8 mouse cellular contexts compared by ENCODE assay signal in genomic region chr13:12460881-12461729, GRCm38 (mm10). TPM values are rescaled to one million over a fixed set of nuclear protein-coding genes. Genes with fewer than 3 reads are reported as not detected.
DNase-seq lines count a peak whose midpoint lies in the region; ATAC-seq and TF ChIP-seq lines count a peak whose summit lies in the region.

No protein-coding gene starts in this region.

- peak overlapping the region; percentile 82 to 83 for H3K4me3 ChIP-seq in ES-E14 (ENCODE audit: insufficient read depth in 1 of 2, low read depth in 1 of 2, low read length in 2 of 2, poor library complexity in 1 of 2, severe bottlenecking in 1 of 2)
- peak overlapping the region; percentile 67 for H3K4me3 ChIP-seq in forebrain, embryonic 14.5 days (ENCODE audit: low read depth, low read length)
- peak overlapping the region; percentile 89 for H3K4me3 ChIP-seq in liver, postnatal 0 days (ENCODE audit: low read depth, low read length)
- peak overlapping the region; percentile 68 for H3K4me3 ChIP-seq in neural tube, embryonic 13.5 days

- TF ChIP-seq CTCF in liver, postnatal 0 days (IDR thresholded peaks at IDR 0.05; ENCODE audit: low read depth) = 0 out of 2 replicates have a peak, but pooled peaks have one; percentile 11

- no peaks in the 10 kb centered on the region for H3K27me3 ChIP-seq in forebrain, embryonic 14.5 days (replicated peaks; ENCODE audit: control insufficient read depth, insufficient read depth, low read length)
- no peaks in the 10 kb centered on the region for H3K27me3 ChIP-seq in liver, postnatal 0 days (ENCODE audit: insufficient read depth, low read length)
- H3K27me3 ChIP-seq in neural tube, embryonic 13.5 days = no peaks in the 10 kb centered on the region

- in situ Hi-C loops in ES-E14 (cut with MboI; ENCODE audit: low sequenced_read_pairs in 2 of 2, unreplicated experiment in 2 of 2) = loop anchor here in 1 of 2 experiments (25.0 kb wide), 1 partner anchor 226 kb away; no protein-coding TSS in a partner anchor

- peak overlapping the region; percentile 83 for H3K4me2 ChIP-seq in forebrain, embryonic 14.5 days (ENCODE audit: low read length)
- H3K4me2 ChIP-seq in liver, postnatal 0 days (ENCODE audit: low read depth, low read length) = peak overlapping the region; percentile 82
- peak overlapping the region; percentile 63 for H3K4me2 ChIP-seq in neural tube, embryonic 13.5 days

- H3K27ac ChIP-seq in ES-E14 (ENCODE audit: insufficient read depth, low read depth, low read length, poor library complexity, severe bottlenecking) = no peak overlapping the region
- peak overlapping the region; percentile 9; the same call in 1 of the 2 replicates for H3K27ac ChIP-seq in forebrain, embryonic 14.5 days (ENCODE audit: low read depth, low read length)
- peak overlapping the region; percentile 91 for H3K27ac ChIP-seq in liver, postnatal 0 days (ENCODE audit: low read depth)
- peak overlapping the region; percentile 65; the same call in 1 of the 2 replicates for H3K27ac ChIP-seq in neural tube, embryonic 13.5 days (replicated peaks)

- H3K9ac ChIP-seq in ES-E14 (ENCODE audit: insufficient read depth, low read depth, low read length, poor library complexity, severe bottlenecking) = peak overlapping the region; percentile 88
- H3K9ac ChIP-seq in forebrain, embryonic 14.5 days (ENCODE audit: low read length) = peak overlapping the region; percentile 71
- H3K9ac ChIP-seq in liver, postnatal 0 days (replicated peaks) = peak overlapping the region; percentile 96
- H3K9ac ChIP-seq in neural tube, embryonic 13.5 days = peak overlapping the region; percentile 80

- under 1% methylated on average over 59 of the region's 59 CpGs for WGBS in forebrain, embryonic 14.5 days
- under 1% methylated on average over 59 of the region's 59 CpGs for WGBS in liver, postnatal 0 days (ENCODE audit: insufficient replicate concordance)
- WGBS in neural tube, embryonic 13.5 days = under 1% methylated on average over 59 of the region's 59 CpGs

- H3K4me1 ChIP-seq in ES-E14 (ENCODE audit: control insufficient read depth in 2 of 2, insufficient read depth in 2 of 2, low read length in 2 of 2, poor library complexity in 1 of 2) = peaks cover 0 to 4% of the 10 kb centered on the region in 2 experiments; a peak in 3 of 4 replicates
- H3K4me1 ChIP-seq in forebrain, embryonic 14.5 days (ENCODE audit: control insufficient read depth, insufficient read depth, low read length) = peaks cover 10% of the 10 kb centered on the region
- peaks cover 23% of the 10 kb centered on the region for H3K4me1 ChIP-seq in liver, postnatal 0 days (ENCODE audit: insufficient read depth)
- peaks cover 12% of the 10 kb centered on the region for H3K4me1 ChIP-seq in neural tube, embryonic 13.5 days (replicated peaks)

- DNase-seq in ES-E14 (ENCODE audit: low read depth, low spot score) = peak; percentile 63
- peak; percentile 92 for DNase-seq in cerebellum, adult 11 months
- peak; percentile 87 for DNase-seq in forebrain, embryonic 14.5 days (ENCODE audit: low spot score)
- peak; percentile 96 for DNase-seq in heart, postnatal 14 days
- DNase-seq in layer of hippocampus, adult 11-12 months (ENCODE audit: low spot score) = peak; percentile 89
- peak; percentile 97 for DNase-seq in liver, postnatal 0 days
- peak; percentile 78 for DNase-seq in telencephalon, adult 2 months (ENCODE audit: low read depth, low spot score)

- intact Hi-C loops in heart, postnatal 14 days (cut with DNase I) = loop anchor here (5.0 kb wide), 2 partner anchors 64 to 106 kb away; partner anchors contain the start of genes Ero1lb and Heatr1

- no peaks in the 10 kb centered on the region for H3K9me3 ChIP-seq in ES-E14 (ENCODE audit: control insufficient read depth, insufficient read depth, low read depth, low read length)
- no peaks in the 10 kb centered on the region for H3K9me3 ChIP-seq in forebrain, embryonic 14.5 days (replicated peaks; ENCODE audit: control insufficient read depth, low read length)
- H3K9me3 ChIP-seq in liver, postnatal 0 days (ENCODE audit: low read length) = no peaks in the 10 kb centered on the region
- no peaks in the 10 kb centered on the region for H3K9me3 ChIP-seq in neural tube, embryonic 13.5 days

- H3K36me3 ChIP-seq in ES-E14 (ENCODE audit: control insufficient read depth, insufficient read depth, low read length, poor library complexity, severe bottlenecking) = no peaks in the 10 kb centered on the region
- H3K36me3 ChIP-seq in forebrain, embryonic 14.5 days (ENCODE audit: control insufficient read depth, insufficient read depth, low read length) = no peaks in the 10 kb centered on the region
- H3K36me3 ChIP-seq in liver, postnatal 0 days (replicated peaks; ENCODE audit: insufficient read depth, low read length) = peaks cover 11% of the 10 kb centered on the region
- peaks cover 12% of the 10 kb centered on the region for H3K36me3 ChIP-seq in neural tube, embryonic 13.5 days

- no peak; the same call in 1 of the 2 replicates for TF ChIP-seq EP300 in liver, postnatal 0 days (IDR thresholded peaks at IDR 0.05; ENCODE audit: low read depth)

- peak; percentile 96 for ATAC-seq in forebrain, embryonic 14.5 days
- peak; percentile 93 for ATAC-seq in liver, postnatal 0 days
- ATAC-seq in neural tube, embryonic 13.5 days (ENCODE audit: low read depth) = peak; percentile 95

TF ChIP-seq in ES-E14, 5 proteins besides CTCF, POLR2A, EP300 and RAD21:
- TF ChIP-seq ZC3H11A (IDR thresholded peaks at IDR 0.05; ENCODE audit: borderline replicate concordance, low read depth, low read length) (no peak), ZNF384 (IDR thresholded peaks at IDR 0.05; ENCODE audit: low read depth, low read length) (no peak), MAFK (IDR thresholded peaks at IDR 0.05; ENCODE audit: insufficient read depth, low read depth, low read length) (no peak), CHD2 (IDR thresholded peaks at IDR 0.05; ENCODE audit: low read depth, low read length) (0 out of 2 replicates have a peak, but pooled peaks have one; percentile 32), HCFC1 (IDR thresholded peaks at IDR 0.05; ENCODE audit: borderline replicate concordance, insufficient read depth, low read length) (0 out of 2 replicates have a peak, but pooled peaks have one; percentile 40)

RNA-seq across cellular contexts. Expression of gene Lgals8, which starts 3.6 kb away (rescaled TPM):
- 6.5 and 8.0 TPM in 2 replicates for total RNA-seq in ES-E14 (2012; rRNA removed)
- 10.7 and 15.6 TPM in 2 replicates for polyA plus RNA-seq in forebrain, embryonic 14.5 days (2014; fragmentation: Nextera tagmentation; extraction: Ambion mirVana)
- 10 to 100 TPM; 33.9 to 40.0 TPM for total RNA-seq in heart, postnatal 14 days (2021)
- polyA plus RNA-seq in liver, postnatal 0 days (2015; fragmentation: Nextera tagmentation; extraction: Ambion mirVana) = 16.2 and 16.5 TPM in 2 replicates
- 21.9 and 23.5 TPM in 2 replicates for polyA plus RNA-seq in neural tube, embryonic 13.5 days (2015; fragmentation: Nextera tagmentation; extraction: Ambion mirVana)

RNA-seq across cellular contexts. Expression of gene Edaradd, which starts 59.1 kb away (rescaled TPM):
- total RNA-seq in ES-E14 (2012; rRNA removed) = 0.31 and 0.37 TPM in 2 replicates
- 1.0 and 1.5 TPM in 2 replicates for polyA plus RNA-seq in forebrain, embryonic 14.5 days (2014; fragmentation: Nextera tagmentation; extraction: Ambion mirVana)
- total RNA-seq in heart, postnatal 14 days (2021) = under 1 TPM; 0.07 to 0.27 TPM
- 0.33 and 0.38 TPM in 2 replicates for polyA plus RNA-seq in liver, postnatal 0 days (2015; fragmentation: Nextera tagmentation; extraction: Ambion mirVana)
- 1.0 and 1.4 TPM in 2 replicates for polyA plus RNA-seq in neural tube, embryonic 13.5 days (2015; fragmentation: Nextera tagmentation; extraction: Ambion mirVana)
